Mouse (Mus musculus) intestine, postnatal 0 days (tissue): ENCODE results near the gene Reln. TPM values are rescaled to one million over a fixed set of nuclear protein-coding genes. Genes with fewer than 3 reads are reported as not detected.

Source experiments
- ATAC-seq: fragments of 200-750 bp; cut with Nextera tagmentation; 2 replicates; pipeline ENCODE4 v1.8.0; 2017; ENCODE audit warnings: mild to moderate bottlenecking, moderate TSS enrichment, moderate library complexity
- H3K27ac ChIP-seq: fragments of 300-500 bp; sonication (generic); 2 replicates; pipeline ENCODE4 v1.5.1; 2014; ENCODE audit warnings: mild to moderate bottlenecking, low read depth, low read length, moderate library complexity
- H3K27me3 ChIP-seq: fragments of 300-500 bp; sonication (generic); replicated peaks from 2 replicates; pipeline ENCODE4 v1.6.1; 2014; ENCODE audit warnings: low read length, mixed read lengths; ENCODE audit not compliant: control insufficient read depth, insufficient read depth
- H3K36me3 ChIP-seq: fragments of 300-500 bp; sonication (generic); 2 replicates; pipeline ENCODE4 v1.6.1; 2014; ENCODE audit warnings: mild to moderate bottlenecking, moderate library complexity; ENCODE audit not compliant: control insufficient read depth, insufficient read depth
- H3K4me1 ChIP-seq: fragments of 300-500 bp; sonication (generic); replicated peaks from 2 replicates; pipeline ENCODE4 v1.6.1; 2014; ENCODE audit warnings: antibody characterized with exemption, low read length, mixed read lengths; ENCODE audit not compliant: control insufficient read depth, insufficient read depth
- H3K4me2 ChIP-seq: fragments of 300-500 bp; sonication (generic); replicated peaks from 2 replicates; pipeline ENCODE4 v1.6.1; 2014; ENCODE audit warnings: low read depth, mild to moderate bottlenecking, moderate library complexity
- H3K4me3 ChIP-seq: fragments of 300-500 bp; sonication (generic); 2 replicates; pipeline ENCODE4 v1.5.1; 2014; ENCODE audit warnings: low read depth, low read length
- H3K9ac ChIP-seq: fragments of 300-500 bp; sonication (generic); 2 replicates; pipeline ENCODE4 v1.6.1; 2014; ENCODE audit warnings: mild to moderate bottlenecking, low read depth, low read length
- H3K9me3 ChIP-seq: fragments of 300-500 bp; sonication (generic); 2 replicates; pipeline ENCODE4 v1.6.1; 2016; ENCODE audit warnings: mixed run types; ENCODE audit not compliant: control insufficient read depth
- CTCF ChIP-seq: sonication (generic); IDR thresholded peaks from 2 replicates; pipeline ENCODE4 v1.5.1; 2016; ENCODE audit warnings: low read depth, mild to moderate bottlenecking, control low read depth, antibody characterized with exemption, moderate library complexity
- WGBS: fragments of 180-500 bp; shearing (Covaris S2); extraction: QIAGEN DNeasy Blood & Tissue Kit; methylation state at CpG from one replicate; pipeline ENCODE4 v1.1.7; 2014; 5-methylcytosine and 5-hydroxymethylcytosine counted together
- polyA plus RNA-seq: library from polyadenylated mRNA; unstranded; fragments of >200 nt; fragmentation: Nextera tagmentation; extraction: Ambion mirVana; gene quantifications from 2 replicates; pipeline ENCODE4 v1.2.1, GENCODE M21; 2015

Gene Reln
- polyA plus RNA-seq, 1 experiment from 2014 or later: 5.3 TPM

DNA sequence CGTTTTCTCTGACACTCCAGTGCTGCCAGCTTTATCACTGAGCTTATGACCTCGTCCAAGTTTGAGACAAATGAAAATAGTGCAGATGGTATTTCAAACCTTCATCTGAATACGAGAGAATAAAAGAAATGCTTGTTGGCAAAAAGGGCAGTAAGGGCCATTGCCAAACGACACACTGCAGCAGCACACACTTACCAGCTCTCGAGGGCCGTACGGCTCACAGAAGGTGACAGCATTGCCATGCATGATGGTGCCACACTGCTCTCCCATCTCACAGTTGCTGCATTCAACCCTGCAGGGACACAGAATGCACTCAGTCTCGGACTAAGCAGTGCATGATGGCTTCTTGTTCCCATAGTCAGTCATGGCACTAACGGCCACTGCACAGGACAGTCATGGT, 210.1 kb downstream of the Reln start:
- no peak overlapping the region for H3K27ac ChIP-seq
- no peak overlapping the region for H3K9ac ChIP-seq
- 74% methylated on average over 9 of the region's 9 CpGs for WGBS
- no peaks in the 10 kb centered on the region for H3K27me3 ChIP-seq
- TF ChIP-seq CTCF: no peak
- H3K36me3 ChIP-seq: no peaks in the 10 kb centered on the region
- no peak overlapping the region for H3K4me3 ChIP-seq
- H3K9me3 ChIP-seq: no peaks in the 10 kb centered on the region
- H3K4me2 ChIP-seq: no peak overlapping the region
- no peaks in the 10 kb centered on the region for H3K4me1 ChIP-seq
- no peak for ATAC-seq

DNA sequence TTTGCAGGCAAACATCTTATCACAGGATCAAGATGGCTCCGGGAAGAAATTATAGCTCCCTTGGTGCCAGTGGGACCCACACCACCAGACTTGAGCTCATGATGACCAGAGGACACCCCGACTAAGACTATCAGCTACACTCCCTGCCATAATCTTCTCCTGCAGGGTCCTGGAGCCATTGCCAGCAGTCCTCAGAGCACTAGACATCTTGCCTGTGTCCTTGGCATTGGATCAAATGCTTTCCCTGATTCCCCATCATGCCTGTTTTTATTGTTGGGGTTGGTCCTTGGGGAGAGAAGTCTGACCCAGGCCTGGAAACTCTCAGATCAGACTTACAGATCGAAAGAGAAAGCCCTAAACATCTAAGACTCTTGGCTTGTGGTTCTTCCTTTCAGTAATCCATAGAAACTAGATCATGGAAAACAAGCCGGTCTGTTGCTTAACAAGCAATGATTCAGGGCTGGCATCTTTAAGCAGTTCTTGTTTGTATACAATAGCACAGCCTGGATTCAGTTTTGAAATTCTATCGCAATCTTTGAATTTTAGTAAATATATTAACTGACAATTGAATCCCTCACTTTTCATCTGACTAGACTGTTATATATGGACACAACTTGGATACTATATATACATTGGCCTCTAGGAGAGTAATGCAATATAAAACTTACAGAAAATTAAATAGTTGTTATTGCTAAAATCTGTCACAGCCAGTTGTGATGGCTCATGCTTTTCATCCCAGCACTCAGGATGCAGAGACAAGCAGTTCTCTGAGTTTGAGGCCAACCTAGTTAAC, 212.6 kb downstream of the Reln start:
- H3K9me3 ChIP-seq: no peaks in the 10 kb centered on the region
- no peaks in the 10 kb centered on the region for H3K36me3 ChIP-seq
- no peaks in the 10 kb centered on the region for H3K4me1 ChIP-seq
- H3K4me3 ChIP-seq: no peak overlapping the region
- WGBS: 78% methylated on average over 5 of the region's 5 CpGs
- TF ChIP-seq CTCF: no peak
- H3K27me3 ChIP-seq: no peaks in the 10 kb centered on the region
- H3K9ac ChIP-seq: no peak overlapping the region
- H3K27ac ChIP-seq: no peak overlapping the region
- ATAC-seq: no peak
- H3K4me2 ChIP-seq: no peak overlapping the region

DNA sequence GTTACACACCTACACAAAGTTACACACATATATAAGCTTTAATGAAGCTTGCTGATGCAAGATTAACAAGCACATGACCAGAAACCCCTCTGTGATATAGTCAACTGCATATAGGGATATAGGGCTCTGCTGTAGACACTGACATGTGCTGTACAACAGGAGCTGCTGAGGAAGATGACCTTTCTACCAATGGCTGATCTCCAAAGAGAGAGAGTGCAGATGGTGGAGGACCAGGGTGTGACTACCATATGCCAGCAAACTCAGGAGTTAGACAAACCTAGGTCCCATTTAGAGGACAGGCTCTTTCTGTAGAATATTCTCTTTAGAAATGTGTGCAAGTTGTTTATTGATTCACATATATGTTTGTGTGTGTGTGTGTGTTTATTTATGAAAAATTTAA, 216.9 kb downstream of the Reln start:
- H3K27me3 ChIP-seq: no peaks in the 10 kb centered on the region
- no peak for ATAC-seq
- H3K9ac ChIP-seq: no peak overlapping the region
- no peaks in the 10 kb centered on the region for H3K9me3 ChIP-seq
- H3K4me2 ChIP-seq: no peak overlapping the region
- H3K36me3 ChIP-seq: no peaks in the 10 kb centered on the region
- H3K4me1 ChIP-seq: no peaks in the 10 kb centered on the region
- no peak for TF ChIP-seq CTCF
- H3K4me3 ChIP-seq: no peak overlapping the region
- H3K27ac ChIP-seq: no peak overlapping the region

- TF ChIP-seq CTCF: no peak
- no peak overlapping the region for H3K27ac ChIP-seq
- H3K9me3 ChIP-seq: no peaks in the 10 kb centered on the region
- no peak overlapping the region for H3K4me2 ChIP-seq
- no peaks in the 10 kb centered on the region for H3K4me1 ChIP-seq
- 48% methylated on average over 1 of the region's 1 CpGs for WGBS
- no peak for ATAC-seq
- no peak overlapping the region for H3K9ac ChIP-seq
- no peaks in the 10 kb centered on the region for H3K36me3 ChIP-seq
- no peak overlapping the region for H3K4me3 ChIP-seq
- H3K27me3 ChIP-seq: no peaks in the 10 kb centered on the region
These were observed 225.2 kb downstream of the Reln start for GRCm38 (mm10) chr5:22119296-22119695.

DNA sequence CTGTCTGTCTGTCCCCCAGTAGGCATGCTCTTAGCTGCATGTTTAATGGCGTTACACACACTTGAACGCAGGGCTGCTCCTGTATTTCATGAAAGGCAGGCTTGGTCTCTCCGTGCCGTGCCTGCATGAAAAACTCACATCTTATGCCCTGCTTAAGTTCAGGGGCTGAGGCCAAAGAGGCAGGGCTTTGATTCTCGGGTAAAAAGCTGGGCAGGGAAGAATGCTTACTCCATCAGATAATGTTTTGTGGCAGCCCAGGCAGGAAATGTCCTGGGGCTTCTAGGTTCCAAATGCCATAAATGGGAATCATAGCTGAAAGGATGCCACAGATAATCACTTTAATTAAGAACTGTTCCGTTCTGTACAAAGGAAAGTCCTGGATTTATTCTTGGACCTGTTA, 226.0 kb downstream of the Reln start:
- Histone ChIP-seq H3K4me3 (no peak overlapping the region), H3K9me3 (no peaks in the 10 kb centered on the region), H3K27ac (no peak overlapping the region), H3K9ac (no peak overlapping the region), H3K4me1 (no peaks in the 10 kb centered on the region), H3K4me2 (no peak overlapping the region), H3K36me3 (no peaks in the 10 kb centered on the region), H3K27me3 (no peaks in the 10 kb centered on the region)
- TF ChIP-seq CTCF: no peak
- 63% methylated on average over 6 of the region's 6 CpGs for WGBS
- ATAC-seq: no peak

GRCm38 (mm10) chr5:22116922-22117321, 227.6 kb downstream of the Reln start:
- H3K9ac ChIP-seq: no peak overlapping the region
- 66% methylated on average over 9 of the region's 9 CpGs for whole genome bisulfite sequencing
- no peak overlapping the region for H3K27ac ChIP-seq
- no peak for TF ChIP-seq CTCF
- H3K36me3 ChIP-seq: no peaks in the 10 kb centered on the region
- H3K4me3 ChIP-seq: no peak overlapping the region
- ATAC-seq: no peak
- no peaks in the 10 kb centered on the region for H3K27me3 ChIP-seq
- no peak overlapping the region for H3K4me2 ChIP-seq
- H3K4me1 ChIP-seq: no peaks in the 10 kb centered on the region
- H3K9me3 ChIP-seq: no peaks in the 10 kb centered on the region
